Mouse (Mus musculus) cortical plate, adult 2 months (tissue): ENCODE measurements around the gene Acmsd.

Experiments used
- CTCF ChIP-seq: fragments of 200-500 bp; IDR thresholded peaks from 2 replicates; pipeline ENCODE4 v1.5.1; 2011; ENCODE audit warnings: mild to moderate bottlenecking, control low read depth, low read length; ENCODE audit not compliant: insufficient read depth; ENCODE audit errors: extremely low read depth
- POLR2A ChIP-seq: fragments of 200-500 bp; IDR thresholded peaks from 2 replicates; pipeline ENCODE4 v1.6.1; 2011; ENCODE audit warnings: mild to moderate bottlenecking, low read length, control low read depth; ENCODE audit not compliant: insufficient read depth; ENCODE audit errors: extremely low read depth

DNA sequence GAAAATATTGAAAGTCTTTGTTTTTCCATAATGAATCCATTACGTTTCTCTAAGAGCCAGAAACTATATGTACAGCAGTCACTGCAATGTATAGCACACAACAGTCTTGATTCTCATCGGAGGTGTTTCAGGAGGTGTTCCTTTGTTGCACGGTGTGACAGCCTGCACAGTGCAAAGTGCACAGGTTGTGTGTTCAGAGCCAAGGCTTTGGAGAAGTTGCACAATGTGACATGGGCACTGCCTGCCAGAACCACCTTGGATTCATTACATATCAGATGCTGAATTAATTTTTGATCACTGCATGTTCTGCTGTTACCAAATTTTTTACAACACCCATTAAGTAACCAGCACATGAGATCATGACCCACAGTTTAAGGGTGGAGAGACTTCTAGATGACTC, 3.2 kb downstream of the Acmsd start:
- no peak for TF ChIP-seq CTCF
- no peak for TF ChIP-seq POLR2A
